Mouse (Mus musculus) hindbrain, postnatal 0 days (tissue): ENCODE measurements around the gene Trim2. TPM values are rescaled to one million over a fixed set of nuclear protein-coding genes. Genes with fewer than 3 reads are reported as not detected.

Experiments
- ATAC-seq: fragments of 200-750 bp; cut with Nextera tagmentation; 2 replicates; pipeline ENCODE4 v1.8.0; 2017; ENCODE audit warnings: mild to moderate bottlenecking, moderate TSS enrichment, moderate library complexity
- DNase-seq: peaks from one replicate; pipeline ENCODE4 v3.0.0-alpha.2; 2015; ENCODE audit warnings: low spot score
- H3K27ac ChIP-seq: fragments of 300-500 bp; sonication (generic); 2 replicates; pipeline ENCODE4 v1.5.1; 2014; ENCODE audit warnings: mild to moderate bottlenecking
- H3K27me3 ChIP-seq: fragments of 300-500 bp; sonication (generic); 2 replicates; pipeline ENCODE4 v1.6.1; 2014; ENCODE audit warnings: low read length, mixed read lengths; ENCODE audit not compliant: insufficient read depth
- H3K36me3 ChIP-seq: fragments of 300-500 bp; sonication (generic); 2 replicates; pipeline ENCODE4 v1.6.1; 2014; ENCODE audit warnings: low read length, mixed read lengths; ENCODE audit not compliant: insufficient read depth
- H3K4me1 ChIP-seq: fragments of 300-500 bp; sonication (generic); 2 replicates; pipeline ENCODE4 v1.6.1; 2014; ENCODE audit warnings: antibody characterized with exemption, low read length, mixed read lengths; ENCODE audit not compliant: insufficient read depth
- H3K4me2 ChIP-seq: fragments of 300-500 bp; sonication (generic); 2 replicates; pipeline ENCODE4 v1.6.1; 2014; ENCODE audit warnings: low read depth, mild to moderate bottlenecking, low read length, moderate library complexity, mixed read lengths
- H3K4me3 ChIP-seq: fragments of 300-500 bp; sonication (generic); 2 replicates; pipeline ENCODE4 v1.5.1; 2014; ENCODE audit warnings: low read length
- H3K9ac ChIP-seq: fragments of 300-500 bp; sonication (generic); replicated peaks from 2 replicates; pipeline ENCODE4 v1.6.1; 2014; ENCODE audit warnings: mild to moderate bottlenecking, low read length, moderate library complexity, mixed read lengths
- H3K9me3 ChIP-seq: fragments of 300-500 bp; sonication (generic); 2 replicates; pipeline ENCODE4 v1.6.1; 2016; ENCODE audit warnings: low read length, mixed read lengths
- CTCF ChIP-seq: IDR thresholded peaks from 2 replicates; pipeline ENCODE4 v1.5.1; 2016; ENCODE audit warnings: antibody characterized with exemption, control low read depth, low read depth
- WGBS: fragments of 180-500 bp; shearing (Covaris S2); extraction: QIAGEN DNeasy Blood & Tissue Kit; methylation state at CpG from one replicate; pipeline ENCODE4 v1.1.7; 2014; 5-methylcytosine and 5-hydroxymethylcytosine counted together
- polyA plus RNA-seq: library from polyadenylated mRNA; unstranded; fragments of >200 nt; fragmentation: Nextera tagmentation; extraction: Ambion mirVana; gene quantifications from 2 replicates; pipeline ENCODE4 v1.2.1, GENCODE M21; 2015
- total RNA-seq: library from RNA; depleted of rRNA; stranded (reverse); fragments of >200 nt; gene quantifications from 2 replicates; pipeline ENCODE4 v1.2.3, GENCODE M21; 2014

Gene Trim2
- total and polyA plus RNA-seq, 2 experiments from 2014 or later = 130 to 236 TPM

DNA sequence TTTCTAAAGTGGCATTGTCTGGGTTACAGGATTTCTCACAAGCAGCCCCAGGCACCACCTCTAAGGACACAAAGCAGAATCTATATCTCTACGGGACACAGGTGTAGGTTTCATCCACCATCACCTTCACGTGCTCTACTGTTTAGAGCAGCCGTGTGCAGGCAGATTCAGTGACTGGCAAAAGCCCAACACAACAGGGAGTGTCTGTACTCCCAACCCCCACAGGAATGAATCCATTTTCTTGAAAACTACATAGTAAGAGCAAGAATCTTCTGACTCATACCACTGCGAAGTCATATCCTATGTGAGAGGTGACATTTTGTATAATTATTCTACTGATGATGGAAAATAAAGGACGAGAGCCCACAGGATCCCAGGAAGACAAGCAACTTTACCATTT lies 5.6 kb upstream of the Trim2 start:
- WGBS = 68% methylated on average over 5 of the region's 5 CpGs

GRCm38 (mm10) chr3:84307516-84307915 lies 839 bp upstream of the Trim2 start:
- Histone ChIP-seq H3K9ac (no peak overlapping the region), H3K9me3 (no peaks in the 10 kb centered on the region), H3K27ac (no peak overlapping the region), H3K4me2 (no peak overlapping the region), H3K36me3 (no peaks in the 10 kb centered on the region), H3K4me1 (peaks cover 7% of the 10 kb centered on the region; the same call in 1 of the 2 replicates), H3K4me3 (no peak overlapping the region), H3K27me3 (no peaks in the 10 kb centered on the region)
- no peak for ATAC-seq
- no peak for TF ChIP-seq CTCF
- peak; percentile 30 for DNase-seq
- WGBS = 69% methylated on average over 5 of the region's 5 CpGs

More for the DNA sequence above, 5.6 kb upstream of the Trim2 start:
- no peak overlapping the region for H3K27ac ChIP-seq
- H3K9me3 ChIP-seq = no peaks in the 10 kb centered on the region
- ATAC-seq (no peak), DNase-seq (no peak)
- no peaks in the 10 kb centered on the region for H3K4me1 ChIP-seq
- no peaks in the 10 kb centered on the region for H3K36me3 ChIP-seq
- no peak overlapping the region for H3K4me2 ChIP-seq
- TF ChIP-seq CTCF = no peak
- H3K27me3 ChIP-seq = no peaks in the 10 kb centered on the region
- H3K4me3 ChIP-seq = no peak overlapping the region
- H3K9ac ChIP-seq = no peak overlapping the region

DNA sequence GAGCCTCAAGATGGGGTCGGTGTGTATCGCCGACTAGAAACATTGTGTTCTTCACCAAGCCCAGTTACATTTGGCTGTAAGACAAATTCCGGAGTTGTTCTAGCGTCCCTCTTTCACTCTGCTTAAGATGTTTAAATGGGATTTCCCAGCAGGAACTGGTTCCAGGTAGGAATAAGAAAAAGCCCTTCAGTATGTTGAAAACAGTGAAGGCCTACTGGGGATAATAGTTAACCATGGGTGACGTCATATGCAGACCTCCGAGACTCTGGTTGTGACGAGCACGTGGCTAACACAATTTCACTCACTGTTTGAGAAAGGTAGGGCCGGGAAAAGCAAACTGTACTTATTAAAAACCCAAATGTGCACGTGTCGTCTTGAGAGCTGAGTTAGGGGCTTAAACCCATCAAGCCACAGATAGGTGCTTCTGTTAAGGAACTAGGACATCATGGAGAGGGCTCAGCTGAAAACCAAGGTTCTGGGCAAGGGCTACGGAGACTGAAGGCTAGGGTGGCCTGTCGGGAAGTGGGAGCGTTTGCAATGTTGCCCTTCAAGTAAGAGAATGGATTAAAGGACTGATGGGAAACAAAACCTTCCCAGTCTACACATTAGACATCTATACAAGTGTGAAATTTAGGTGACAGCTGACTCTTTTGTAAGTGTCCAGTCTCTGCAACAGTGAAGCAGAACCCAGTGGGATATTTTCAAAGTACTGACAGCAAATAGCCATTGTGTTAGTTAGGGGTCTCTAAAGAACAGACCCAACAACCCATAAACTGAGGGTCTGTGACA lies 761 bp downstream of the Trim2 start:
- Histone ChIP-seq H3K36me3 (no peaks in the 10 kb centered on the region), H3K9me3 (no peaks in the 10 kb centered on the region), H3K4me3 (peak overlapping the region; percentile 48), H3K9ac (peak overlapping the region; percentile 51; the same call in 1 of the 2 replicates), H3K4me1 (peaks cover 11% of the 10 kb centered on the region; the same call in 1 of the 2 replicates), H3K4me2 (peak overlapping the region; percentile 83), H3K27ac (peak overlapping the region; percentile 78; the same call in 1 of the 2 replicates), H3K27me3 (no peaks in the 10 kb centered on the region)
- DNase-seq = peak; percentile 56
- peak; percentile 31 for ATAC-seq
- TF ChIP-seq CTCF = no peak
- 14% methylated on average over 15 of the region's 15 CpGs for WGBS

DNA sequence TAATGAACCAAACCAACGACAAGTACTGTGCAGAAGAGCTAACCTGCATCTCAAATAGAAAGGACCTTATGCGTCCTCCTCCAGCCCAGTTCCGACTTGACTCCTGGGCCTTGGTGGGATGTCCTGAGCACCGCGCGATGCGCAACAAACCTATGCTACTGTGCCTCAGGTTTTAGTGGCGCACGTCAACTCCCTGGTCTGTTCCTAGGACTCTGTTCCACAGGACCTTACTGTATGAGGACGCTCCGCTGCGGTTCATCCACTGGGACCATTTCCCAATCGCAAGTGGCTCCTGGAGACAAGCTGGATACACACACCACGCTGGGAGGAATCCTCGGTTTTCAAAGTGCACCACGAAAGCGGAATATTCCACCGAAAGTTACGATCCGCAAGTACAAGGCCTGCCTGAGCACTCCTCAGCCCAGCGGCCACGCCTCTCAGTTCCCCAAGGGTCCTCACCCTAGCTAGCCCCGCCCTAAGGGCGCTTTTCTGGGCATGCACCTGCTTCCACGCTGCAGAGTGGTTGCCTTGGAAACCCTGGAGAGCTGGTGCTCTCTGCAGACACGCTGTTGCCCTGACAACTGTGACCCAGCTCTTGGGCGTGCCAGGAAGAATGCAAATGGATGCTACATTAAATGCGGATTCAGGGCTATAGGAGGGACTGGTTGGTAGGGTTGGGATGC lies 1.5 kb downstream of the Trim2 start:
- H3K9ac ChIP-seq = peak overlapping the region; percentile 51
- H3K36me3 ChIP-seq = no peaks in the 10 kb centered on the region
- peak overlapping the region; percentile 83 for H3K4me2 ChIP-seq
- TF ChIP-seq CTCF = no peak
- peak overlapping the region; percentile 78 for H3K27ac ChIP-seq
- no peaks in the 10 kb centered on the region for H3K9me3 ChIP-seq
- peak; percentile 95 for DNase-seq
- peak; percentile 95 for ATAC-seq
- peaks cover 11% of the 10 kb centered on the region; the same call in 1 of the 2 replicates for H3K4me1 ChIP-seq
- WGBS = under 1% methylated on average over 28 of the region's 28 CpGs
- no peaks in the 10 kb centered on the region for H3K27me3 ChIP-seq
- H3K4me3 ChIP-seq = peak overlapping the region; percentile 48

DNA sequence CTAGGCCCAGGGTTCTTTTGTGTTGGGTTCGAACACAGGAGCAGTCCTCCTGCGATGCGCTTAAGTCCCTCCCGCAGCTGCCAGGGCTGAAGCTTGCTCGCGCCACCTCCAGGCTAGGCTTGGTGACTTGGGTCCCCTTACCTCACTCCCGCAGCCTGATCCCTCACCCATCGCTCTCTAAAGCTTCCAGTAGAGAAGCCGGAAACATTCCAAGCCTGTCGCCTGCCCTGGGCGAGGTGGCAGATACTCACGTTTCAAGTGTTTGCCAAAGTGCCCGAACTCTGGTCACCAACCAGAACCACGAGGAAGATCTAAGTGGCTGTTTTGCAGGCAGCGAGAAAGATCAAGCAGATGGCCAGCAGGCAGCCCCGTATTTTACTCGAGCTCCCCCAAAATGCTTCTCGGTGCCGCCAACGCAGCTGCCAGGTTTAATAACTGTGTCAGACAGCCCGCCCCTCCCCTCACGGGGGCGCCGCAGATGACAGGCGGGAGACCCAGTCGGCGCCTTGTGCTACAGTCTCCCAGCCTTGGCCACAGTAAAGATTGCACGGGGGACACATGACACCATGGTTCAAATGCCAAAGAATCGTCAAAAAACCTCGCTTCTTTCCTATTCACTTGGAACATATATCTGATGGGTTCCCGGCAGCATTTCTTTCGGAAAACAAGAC lies 2.2 kb downstream of the Trim2 start:
- WGBS = under 1% methylated on average over 32 of the region's 32 CpGs
- H3K27ac ChIP-seq = peak overlapping the region; percentile 78
- no peaks in the 10 kb centered on the region for H3K9me3 ChIP-seq
- peak overlapping the region; percentile 51 for H3K9ac ChIP-seq
- peak; percentile 84 for DNase-seq
- peaks cover 11% of the 10 kb centered on the region; the same call in 1 of the 2 replicates for H3K4me1 ChIP-seq
- H3K4me2 ChIP-seq = peak overlapping the region; percentile 83
- no peaks in the 10 kb centered on the region for H3K36me3 ChIP-seq
- H3K4me3 ChIP-seq = peak overlapping the region; percentile 48
- peak; percentile 61 for TF ChIP-seq CTCF
- no peaks in the 10 kb centered on the region for H3K27me3 ChIP-seq
- ATAC-seq = peak; percentile 64

DNA sequence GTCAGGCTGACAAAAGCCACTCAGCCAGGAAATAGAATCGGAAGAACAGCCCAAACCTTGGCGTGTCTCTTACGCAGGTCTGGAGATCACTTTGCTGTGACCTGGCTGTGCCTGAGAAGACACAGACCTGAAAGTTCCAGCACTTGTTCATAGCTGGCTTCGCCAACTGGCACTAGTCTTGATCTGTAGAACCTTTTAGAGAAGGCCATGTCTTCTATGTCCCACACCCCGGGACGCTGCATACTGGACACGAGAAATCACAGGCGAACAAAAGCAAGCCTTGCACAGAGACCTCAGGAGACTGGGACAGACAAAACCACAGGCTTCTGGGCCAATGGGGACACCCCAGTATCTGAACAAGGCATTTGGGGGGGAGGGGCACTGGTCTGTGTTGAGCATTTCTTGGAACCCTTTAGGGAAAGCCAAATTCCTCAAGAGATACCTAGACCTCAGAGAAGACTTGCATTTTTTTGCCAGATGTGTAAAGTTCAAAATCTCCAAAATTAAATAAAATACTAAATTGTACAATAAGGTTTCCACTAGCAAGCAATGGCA lies 3.2 kb downstream of the Trim2 start:
- Histone ChIP-seq H3K27ac (peak overlapping the region; percentile 41), H3K4me1 (peaks cover 11% of the 10 kb centered on the region; the same call in 1 of the 2 replicates), H3K9ac (peak overlapping the region; percentile 51; the same call in 1 of the 2 replicates), H3K9me3 (no peaks in the 10 kb centered on the region), H3K36me3 (no peaks in the 10 kb centered on the region), H3K4me2 (peak overlapping the region; percentile 83), H3K4me3 (peak overlapping the region; percentile 48), H3K27me3 (no peaks in the 10 kb centered on the region)
- ATAC-seq = no peak
- no peak for DNase-seq
- 36% methylated on average over 8 of the region's 8 CpGs for WGBS
- TF ChIP-seq CTCF = no peak
